Mouse (Mus musculus) forebrain, embryonic 10.5 days (tissue): ENCODE data around the gene Lrrc36. TPM values are rescaled to one million over a fixed set of nuclear protein-coding genes. Genes with fewer than 3 reads are reported as not detected.

Source experiments
- DNase-seq: peaks from one replicate; pipeline ENCODE4 v3.0.0-alpha.2; 2017; ENCODE audit warnings: low spot score; ENCODE audit errors: extremely low spot score
- H3K27ac ChIP-seq: fragments of 300-500 bp; sonication (generic); 2 replicates; pipeline ENCODE4 v1.5.1; 2016; ENCODE audit warnings: mild to moderate bottlenecking
- H3K27me3 ChIP-seq: fragments of 300-500 bp; sonication (generic); 2 replicates; pipeline ENCODE4 v1.6.1; 2016; ENCODE audit warnings: mild to moderate bottlenecking; ENCODE audit not compliant: poor library complexity, severe bottlenecking
- H3K36me3 ChIP-seq: fragments of 300-500 bp; sonication (generic); replicated peaks from 2 replicates; pipeline ENCODE4 v1.6.1; 2016; ENCODE audit warnings: mild to moderate bottlenecking, moderate library complexity
- H3K4me1 ChIP-seq: fragments of 300-500 bp; sonication (generic); 2 replicates; pipeline ENCODE4 v1.6.1; 2016
- H3K4me3 ChIP-seq: fragments of 300-500 bp; sonication (generic); 2 replicates; pipeline ENCODE4 v1.5.1; 2016; ENCODE audit warnings: mild to moderate bottlenecking, moderate library complexity
- H3K9me3 ChIP-seq: fragments of 300-500 bp; sonication (generic); 2 replicates; pipeline ENCODE4 v1.6.1; 2016; ENCODE audit warnings: mild to moderate bottlenecking, moderate library complexity
- WGBS: fragments of 180-500 bp; shearing (Covaris S2); methylation state at CpG from one replicate; pipeline ENCODE4 v1.1.7; 2016; 5-methylcytosine and 5-hydroxymethylcytosine counted together
- polyA plus RNA-seq: library from polyadenylated mRNA; unstranded; fragments of >200 nt; fragmentation: Nextera tagmentation; extraction: Ambion mirVana; gene quantifications from 2 replicates; pipeline ENCODE4 v1.2.1, GENCODE M21; 2016

Lrrc36 gene
- polyA plus RNA-seq, 1 experiment from 2014 or later = 0.93 TPM

GRCm38 (mm10) chr8:105436218-105436617 is 22.8 kb downstream of the Lrrc36 start:
- Histone ChIP-seq H3K27me3 (peaks cover 5% of the 10 kb centered on the region), H3K27ac (no peak overlapping the region), H3K36me3 (no peaks in the 10 kb centered on the region), H3K4me1 (peaks cover 21% of the 10 kb centered on the region), H3K9me3 (no peaks in the 10 kb centered on the region), H3K4me3 (no peak overlapping the region)
- DNase-seq = no peak
- 74% methylated on average over 5 of the region's 5 CpGs for WGBS

GRCm38 (mm10) chr8:105437078-105437748 is 23.8 kb downstream of the Lrrc36 start:
- Histone ChIP-seq H3K9me3 (no peaks in the 10 kb centered on the region), H3K36me3 (no peaks in the 10 kb centered on the region), H3K27ac (no peak overlapping the region), H3K4me1 (peaks cover 15% of the 10 kb centered on the region), H3K4me3 (no peak overlapping the region), H3K27me3 (peaks cover 5% of the 10 kb centered on the region)
- 90% methylated on average over 5 of the region's 5 CpGs for WGBS
- no peak for DNase-seq

- H3K9me3 ChIP-seq = no peaks in the 10 kb centered on the region
- H3K36me3 ChIP-seq = no peaks in the 10 kb centered on the region
- peaks cover 10% of the 10 kb centered on the region; the same call in 1 of the 2 replicates for H3K27me3 ChIP-seq
- 33% methylated on average over 5 of the region's 5 CpGs for WGBS
- peaks cover 1% of the 10 kb centered on the region for H3K4me1 ChIP-seq
- no peak overlapping the region for H3K27ac ChIP-seq
- H3K4me3 ChIP-seq = no peak overlapping the region
- DNase-seq = peak; percentile 36
These were observed 25.5 kb downstream of the Lrrc36 start for GRCm38 (mm10) chr8:105438865-105439264.

DNA sequence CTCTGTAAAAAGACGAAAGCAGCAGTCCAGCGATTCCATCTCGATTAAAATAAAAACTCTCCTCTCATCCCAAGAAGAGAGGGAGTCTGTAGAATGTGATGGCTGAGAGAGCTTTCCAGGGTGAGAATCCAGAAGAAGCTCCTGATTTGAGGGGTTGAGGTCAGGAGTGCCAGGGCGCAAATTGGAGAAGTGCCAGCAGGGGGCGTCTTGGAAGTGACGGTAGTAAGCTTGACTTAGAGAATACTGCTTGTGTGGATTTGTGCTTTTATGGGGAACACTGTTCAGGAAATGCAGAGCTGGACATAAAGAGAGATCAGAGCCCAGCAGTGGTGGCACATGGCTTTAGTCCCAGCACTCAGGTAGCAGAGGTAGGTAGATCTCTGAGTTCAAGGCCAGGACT is 28.1 kb downstream of the Lrrc36 start:
- Histone ChIP-seq H3K27me3 (peaks cover 10% of the 10 kb centered on the region; the same call in 1 of the 2 replicates), H3K27ac (no peak overlapping the region), H3K4me1 (peaks cover 16% of the 10 kb centered on the region), H3K36me3 (no peaks in the 10 kb centered on the region), H3K4me3 (no peak overlapping the region), H3K9me3 (no peaks in the 10 kb centered on the region)
- WGBS = 5% methylated on average over 6 of the region's 6 CpGs
- DNase-seq = peak; percentile 68

GRCm38 (mm10) chr8:105442661-105443060 is 29.3 kb downstream of the Lrrc36 start:
- H3K27me3 ChIP-seq = peaks cover 10% of the 10 kb centered on the region; the same call in 1 of the 2 replicates
- no peaks in the 10 kb centered on the region for H3K36me3 ChIP-seq
- H3K4me1 ChIP-seq = peaks cover 17% of the 10 kb centered on the region
- 94% methylated on average over 5 of the region's 5 CpGs for WGBS
- DNase-seq = no peak
- H3K27ac ChIP-seq = no peak overlapping the region
- no peak overlapping the region for H3K4me3 ChIP-seq
- no peaks in the 10 kb centered on the region for H3K9me3 ChIP-seq

DNA sequence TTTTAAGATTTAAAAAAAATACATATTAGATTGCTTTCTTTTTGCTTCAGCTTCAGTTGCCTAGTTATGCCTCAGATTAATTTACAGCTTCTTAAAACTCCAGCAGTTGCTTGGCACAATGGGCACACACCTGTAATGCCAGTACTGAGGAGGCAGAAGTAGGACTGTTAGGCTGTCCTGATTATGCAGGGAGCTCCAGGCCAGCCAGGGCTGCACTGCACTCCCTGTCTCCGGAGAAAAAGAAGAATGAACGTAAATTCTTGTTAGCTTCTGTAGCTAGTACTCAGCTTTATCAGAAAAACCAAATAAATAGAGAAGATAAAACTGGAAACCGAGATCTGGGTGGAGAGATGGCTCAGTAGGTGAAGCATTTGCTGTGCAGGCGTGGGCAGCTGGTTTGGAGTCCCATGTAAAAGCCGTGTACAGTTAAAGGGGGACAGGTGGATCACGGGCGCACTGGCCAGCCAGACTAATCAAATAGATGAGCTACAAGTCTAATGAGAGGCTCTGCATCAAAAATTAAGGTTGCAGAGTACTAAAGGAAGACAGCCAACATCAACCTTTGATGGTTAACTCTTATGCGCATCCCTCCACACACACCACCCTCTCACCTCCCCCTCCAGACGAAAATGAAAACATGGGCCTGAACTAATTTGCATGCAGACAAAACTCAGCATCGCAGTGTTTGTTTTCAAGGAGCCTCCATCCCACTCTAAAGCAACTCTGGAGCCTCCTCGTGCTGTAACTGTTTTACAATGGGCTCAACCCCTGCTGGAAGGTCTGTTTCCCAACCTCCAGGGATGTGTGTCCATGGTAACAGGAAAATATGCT is 32.1 kb downstream of the Lrrc36 start:
- WGBS = 37% methylated on average over 11 of the region's 11 CpGs
- no peaks in the 10 kb centered on the region for H3K36me3 ChIP-seq

DNA sequence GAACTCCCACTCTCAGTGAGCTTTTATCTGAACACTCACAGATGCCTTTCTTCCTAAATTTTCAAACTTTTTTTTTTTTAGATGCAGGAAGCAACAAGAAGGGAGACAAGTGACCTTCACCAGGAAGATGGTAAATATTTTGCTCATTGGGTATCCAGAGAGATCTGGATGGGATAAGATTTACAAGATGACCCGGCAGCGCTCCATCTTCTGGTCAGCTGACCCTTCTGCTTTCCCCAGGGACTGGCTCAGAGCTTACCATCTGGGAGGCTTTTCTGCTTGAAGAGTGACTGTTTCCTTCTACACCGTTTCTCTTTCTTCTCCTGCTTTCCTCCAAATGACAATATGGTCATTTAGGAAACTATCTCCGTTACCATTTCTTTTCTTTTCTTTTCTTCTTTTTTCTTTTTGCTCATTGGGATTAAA is 32.8 kb downstream of the Lrrc36 start:
- no peak for DNase-seq
- Histone ChIP-seq H3K4me3 (peak overlapping the region; percentile 28), H3K27me3 (0 out of 2 replicates have a peak, but pooled peaks cover 5% of the 10 kb centered on the region), H3K4me1 (peaks cover 21% of the 10 kb centered on the region), H3K27ac (peak overlapping the region; percentile 84), H3K36me3 (no peaks in the 10 kb centered on the region), H3K9me3 (no peaks in the 10 kb centered on the region)
- WGBS = 29% methylated on average over 4 of the region's 4 CpGs

More for the DNA sequence above, 32.1 kb downstream of the Lrrc36 start:
- Histone ChIP-seq H3K27ac (peak overlapping the region; percentile 84), H3K27me3 (0 out of 2 replicates have a peak, but pooled peaks cover 5% of the 10 kb centered on the region), H3K4me1 (peaks cover 17% of the 10 kb centered on the region), H3K9me3 (no peaks in the 10 kb centered on the region), H3K4me3 (peak overlapping the region; percentile 28)
- DNase-seq = peak; percentile 49

GRCm38 (mm10) chr8:105448188-105448587 is 34.8 kb downstream of the Lrrc36 start:
- 92% methylated on average over 3 of the region's 3 CpGs for WGBS
- Histone ChIP-seq H3K9me3 (no peaks in the 10 kb centered on the region), H3K27ac (no peak overlapping the region), H3K36me3 (no peaks in the 10 kb centered on the region), H3K27me3 (0 out of 2 replicates have a peak, but pooled peaks cover 9% of the 10 kb centered on the region), H3K4me1 (peaks cover 34% of the 10 kb centered on the region), H3K4me3 (no peak overlapping the region)
- no peak for DNase-seq

DNA sequence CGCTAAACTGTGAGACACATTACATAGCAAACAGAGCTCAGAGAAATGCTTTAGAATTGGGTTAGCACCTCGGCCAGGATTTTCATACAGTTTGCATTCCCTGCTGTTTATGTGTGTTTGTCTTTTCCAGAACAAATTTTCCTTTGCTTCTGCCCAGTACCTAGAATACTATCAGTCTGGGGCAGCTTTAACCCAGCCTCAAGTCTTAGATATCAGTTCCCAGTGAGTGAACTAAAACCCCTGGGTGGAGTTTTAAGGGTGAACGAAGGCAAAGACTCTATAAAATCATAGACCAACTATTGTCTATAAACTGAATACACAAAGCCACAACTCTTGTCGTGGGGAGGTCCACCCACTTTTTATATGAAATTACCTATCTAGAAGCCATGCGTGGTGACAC is 35.2 kb downstream of the Lrrc36 start:
- Histone ChIP-seq H3K27ac (no peak overlapping the region), H3K4me1 (peaks cover 34% of the 10 kb centered on the region), H3K36me3 (no peaks in the 10 kb centered on the region), H3K27me3 (0 out of 2 replicates have a peak, but pooled peaks cover 9% of the 10 kb centered on the region), H3K4me3 (no peak overlapping the region), H3K9me3 (no peaks in the 10 kb centered on the region)
- WGBS = 90% methylated on average over 5 of the region's 5 CpGs
- no peak for DNase-seq

- H3K27ac ChIP-seq = no peak overlapping the region
- no peaks in the 10 kb centered on the region for H3K9me3 ChIP-seq
- H3K27me3 ChIP-seq = 0 out of 2 replicates have a peak, but pooled peaks cover 9% of the 10 kb centered on the region
- H3K4me3 ChIP-seq = no peak overlapping the region
- WGBS = 51% methylated on average over 1 of the region's 1 CpGs
- H3K4me1 ChIP-seq = peaks cover 22% of the 10 kb centered on the region
- no peak for DNase-seq
- no peaks in the 10 kb centered on the region for H3K36me3 ChIP-seq
These were observed 37.6 kb downstream of the Lrrc36 start for GRCm38 (mm10) chr8:105450977-105451376.

GRCm38 (mm10) chr8:105451903-105452603 is 38.7 kb downstream of the Lrrc36 start:
- H3K9me3 ChIP-seq = no peaks in the 10 kb centered on the region
- DNase-seq = no peak
- no peaks in the 10 kb centered on the region for H3K36me3 ChIP-seq
- H3K4me3 ChIP-seq = no peak overlapping the region
- H3K27ac ChIP-seq = peak overlapping the region; percentile 60; the same call in 1 of the 2 replicates
- 0 out of 2 replicates have a peak, but pooled peaks cover 9% of the 10 kb centered on the region for H3K27me3 ChIP-seq
- peaks cover 16% of the 10 kb centered on the region for H3K4me1 ChIP-seq
- 63% methylated on average over 15 of the region's 15 CpGs for WGBS

DNA sequence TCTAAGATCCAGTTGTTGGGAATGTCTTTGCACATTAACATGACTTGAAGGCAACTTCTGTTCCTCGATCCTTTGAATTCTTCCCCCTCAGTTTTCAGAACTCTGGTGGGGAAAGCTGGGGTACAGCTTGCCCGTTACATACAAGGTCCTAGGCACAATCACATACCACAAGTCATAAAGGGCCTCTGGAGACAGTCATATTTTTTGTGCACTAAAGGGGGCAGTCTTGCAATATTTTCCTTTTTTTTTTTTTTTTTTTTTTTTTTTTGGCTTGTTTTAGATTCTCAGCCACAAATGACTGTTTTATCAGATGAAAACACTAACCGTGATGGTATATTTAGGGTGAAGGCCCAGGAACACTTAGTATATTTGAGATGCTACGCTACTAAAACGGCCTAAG is 39.9 kb downstream of the Lrrc36 start:
- 89% methylated on average over 5 of the region's 5 CpGs for WGBS
- Histone ChIP-seq H3K4me3 (no peak overlapping the region), H3K27ac (no peak overlapping the region)

More for the DNA sequence above, 39.9 kb downstream of the Lrrc36 start:
- Histone ChIP-seq H3K4me1 (peaks cover 23% of the 10 kb centered on the region), H3K36me3 (no peaks in the 10 kb centered on the region), H3K27me3 (0 out of 2 replicates have a peak, but pooled peaks cover 9% of the 10 kb centered on the region), H3K9me3 (no peaks in the 10 kb centered on the region)
- DNase-seq = no peak
